Mouse (Mus musculus): ENCODE results near the gene Agpat1. TPM values are rescaled to one million over a fixed set of nuclear protein-coding genes. Genes with fewer than 3 reads are reported as not detected.

The Agpat1 gene
- total RNA-seq, 2 experiments from 2014 or later, result 61.5 to 63.2 TPM

DNA sequence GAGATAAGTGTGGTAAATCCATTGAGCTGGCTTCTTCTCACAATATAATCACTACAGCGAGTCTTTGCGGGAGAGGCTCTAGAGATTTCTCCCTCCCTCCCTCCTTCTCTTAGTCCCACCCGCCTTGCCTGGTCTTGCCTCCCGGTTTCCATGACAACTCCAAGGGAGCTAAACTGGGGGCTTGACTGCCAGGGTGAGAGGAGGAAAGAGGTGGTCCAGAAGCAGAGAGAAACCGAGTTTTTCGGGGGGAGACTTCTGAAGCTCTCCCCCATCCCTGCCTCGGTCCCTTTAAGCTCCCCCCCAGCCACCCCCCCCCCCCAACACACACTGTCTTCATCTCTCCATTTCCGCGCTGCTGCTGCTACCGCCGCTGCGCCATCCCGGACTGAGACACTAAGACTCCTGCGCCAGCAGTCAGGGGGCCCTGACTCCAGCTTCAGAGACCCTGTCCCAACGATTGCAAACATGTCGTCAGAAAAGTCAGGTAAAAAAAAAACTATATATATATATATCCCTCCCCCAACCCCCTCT lies 25.2 kb downstream of the Agpat1 start, which contains the start of gene Prrt1:
Gene Prrt1 (plus strand): TSS at position 313 of the 531 bp plus-strand sequence.
- intact Hi-C loops (cut with DNase I), result no loop called here
- DNase-seq, result no peak

DNA sequence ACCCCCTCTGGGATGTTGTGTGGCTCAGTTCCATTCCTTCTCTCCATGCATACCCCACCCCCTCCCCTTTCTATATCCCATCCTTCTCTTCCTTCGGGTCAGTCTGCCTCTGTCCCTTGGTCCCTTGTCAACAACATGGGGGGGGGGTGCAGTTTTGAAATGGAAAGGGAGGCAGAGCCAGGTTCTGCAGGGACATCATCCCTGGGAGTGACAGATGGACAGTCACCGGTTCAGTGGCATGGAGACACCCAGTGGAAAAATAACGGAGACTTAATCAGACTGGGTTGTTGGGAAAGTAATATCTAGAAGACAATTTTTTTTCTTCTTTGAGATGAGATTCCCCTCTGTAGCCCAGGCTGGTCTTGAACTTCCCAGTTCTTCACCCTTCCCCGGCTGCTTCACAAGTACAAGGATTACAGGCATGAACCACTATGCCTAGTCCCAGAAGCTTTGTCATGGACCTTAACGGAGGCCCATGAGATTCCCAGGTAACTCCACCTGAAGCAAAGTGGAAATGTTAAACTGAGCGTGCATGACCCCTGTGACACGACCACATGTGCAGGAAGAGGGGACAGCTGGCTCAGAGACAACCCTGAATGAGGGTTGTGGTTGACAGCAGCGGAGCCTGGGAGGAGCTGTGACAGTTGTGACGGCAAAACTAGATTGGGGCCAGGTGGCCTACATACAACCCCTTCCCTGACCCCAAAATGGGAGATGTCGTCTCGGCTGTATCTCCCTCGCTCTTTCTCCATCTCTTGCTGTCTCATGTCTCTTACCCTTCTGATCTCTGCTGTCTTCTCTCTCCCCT lies 25.9 kb downstream of the Agpat1 start:
- intact Hi-C loops (cut with DNase I), result no loop called here
- no peak for DNase-seq

DNA sequence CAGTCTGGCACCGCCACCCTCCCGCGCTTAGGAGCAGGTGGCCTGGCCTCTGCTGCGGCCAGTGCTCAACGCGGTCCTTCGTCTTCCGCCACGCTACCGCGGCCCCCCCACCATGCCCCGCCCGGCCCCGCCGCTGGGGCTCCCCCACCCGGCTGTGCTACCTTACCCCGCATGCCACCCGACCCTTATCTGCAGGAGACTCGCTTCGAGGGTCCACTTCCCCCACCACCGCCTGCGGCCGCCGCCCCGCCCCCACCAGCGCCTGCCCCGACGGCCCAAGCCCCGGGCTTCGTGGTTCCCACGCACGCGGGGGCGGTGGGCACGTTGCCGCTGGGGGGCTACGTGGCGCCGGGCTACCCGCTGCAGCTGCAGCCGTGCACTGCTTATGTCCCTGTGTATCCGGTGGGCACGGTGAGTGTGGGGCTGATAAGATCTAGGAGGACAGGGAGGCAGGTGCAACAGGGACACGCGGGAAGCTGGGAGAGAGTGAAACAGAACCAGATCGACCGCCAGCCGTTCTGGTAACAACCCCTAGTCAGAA lies 26.8 kb downstream of the Agpat1 start:
- intact Hi-C loops (cut with DNase I), result no loop called here
- no peak for DNase-seq

DNA sequence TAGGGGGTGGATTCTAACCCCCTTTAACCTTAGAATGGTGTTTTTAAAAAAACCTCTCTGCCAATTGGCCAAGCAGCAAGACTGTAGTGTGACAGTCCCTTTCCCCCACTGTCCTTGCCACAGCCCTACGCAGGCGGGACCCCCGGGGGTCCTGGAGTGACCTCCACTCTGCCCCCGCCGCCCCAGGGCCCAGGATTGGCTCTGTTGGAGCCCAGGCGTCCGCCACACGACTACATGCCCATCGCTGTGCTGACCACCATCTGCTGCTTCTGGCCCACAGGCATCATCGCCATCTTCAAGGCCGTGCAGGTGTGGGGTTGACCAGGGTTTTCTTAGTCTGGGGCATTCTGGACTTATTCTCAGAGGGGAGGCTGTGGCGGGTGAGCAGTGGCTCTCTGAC lies 27.6 kb downstream of the Agpat1 start:
- intact Hi-C loops (cut with DNase I), result no loop called here
- no peak for DNase-seq

DNA sequence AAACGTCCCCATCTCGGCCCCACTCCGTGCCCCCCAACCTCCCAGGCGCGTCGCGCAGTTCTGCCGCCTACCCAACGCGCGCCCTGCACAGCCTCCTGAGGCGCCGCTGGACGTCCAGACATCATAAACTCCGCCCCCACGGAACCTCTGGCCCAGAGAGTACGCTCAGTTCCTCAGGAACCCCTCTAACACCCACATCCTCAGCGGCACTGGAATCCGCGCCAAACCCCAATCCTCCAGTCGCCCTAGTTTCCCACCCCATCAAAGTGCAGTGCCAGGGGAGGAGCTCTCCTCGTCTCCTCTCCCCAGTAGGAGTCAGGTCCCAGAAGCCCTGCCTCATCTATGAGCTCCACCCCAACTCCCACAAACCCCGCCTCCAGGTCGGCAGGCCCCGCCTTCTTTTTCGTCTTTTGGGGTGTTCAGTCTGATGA lies 28.2 kb downstream of the Agpat1 start:
- peak; percentile 66 to 77 for DNase-seq
- intact Hi-C loops (cut with DNase I), result no loop called here

DNA sequence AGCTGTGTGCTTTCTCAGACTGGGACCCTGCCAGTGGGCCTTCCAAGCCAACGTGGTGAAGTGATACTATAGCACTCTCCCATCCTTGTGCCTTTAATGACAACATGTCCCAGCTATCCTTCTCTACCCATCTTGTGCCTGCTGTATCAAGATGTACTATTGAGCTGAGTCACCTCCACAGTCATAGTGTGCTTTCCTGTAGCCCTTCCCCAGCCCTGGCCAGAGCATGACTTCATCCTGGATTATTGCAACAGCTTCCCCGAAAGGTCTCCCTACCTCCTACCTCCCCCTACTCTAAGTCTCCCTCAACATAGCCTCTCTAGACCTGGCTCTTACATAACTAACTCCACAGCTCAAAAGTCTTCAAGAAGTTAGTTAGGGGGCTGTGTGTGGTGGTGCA lies 31.6 kb downstream of the Agpat1 start:
- DNase-seq, result no peak
- intact Hi-C loops (cut with DNase I), result no loop called here

DNA sequence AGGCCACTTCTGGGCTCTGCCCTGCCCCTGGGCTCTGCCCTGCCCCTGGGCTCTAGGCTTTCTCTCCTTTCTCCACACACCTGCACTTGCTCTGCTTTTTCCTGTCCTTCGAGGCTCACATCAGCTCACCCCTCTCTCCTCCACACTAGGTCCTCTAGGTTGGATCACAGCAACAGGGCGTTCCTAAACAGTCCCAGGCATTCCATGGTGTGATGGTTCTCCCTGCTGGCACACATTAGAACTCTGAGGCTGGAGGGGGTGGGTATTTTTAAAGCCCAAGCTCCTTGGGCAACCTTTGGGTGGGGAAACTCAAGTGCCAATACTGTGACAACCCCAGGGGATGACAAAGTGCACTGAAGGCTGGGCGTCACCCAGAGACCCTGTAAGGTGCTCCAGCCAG lies 33.4 kb downstream of the Agpat1 start:
- DNase-seq, result no peak
- intact Hi-C loops (cut with DNase I), result no loop called here

DNA sequence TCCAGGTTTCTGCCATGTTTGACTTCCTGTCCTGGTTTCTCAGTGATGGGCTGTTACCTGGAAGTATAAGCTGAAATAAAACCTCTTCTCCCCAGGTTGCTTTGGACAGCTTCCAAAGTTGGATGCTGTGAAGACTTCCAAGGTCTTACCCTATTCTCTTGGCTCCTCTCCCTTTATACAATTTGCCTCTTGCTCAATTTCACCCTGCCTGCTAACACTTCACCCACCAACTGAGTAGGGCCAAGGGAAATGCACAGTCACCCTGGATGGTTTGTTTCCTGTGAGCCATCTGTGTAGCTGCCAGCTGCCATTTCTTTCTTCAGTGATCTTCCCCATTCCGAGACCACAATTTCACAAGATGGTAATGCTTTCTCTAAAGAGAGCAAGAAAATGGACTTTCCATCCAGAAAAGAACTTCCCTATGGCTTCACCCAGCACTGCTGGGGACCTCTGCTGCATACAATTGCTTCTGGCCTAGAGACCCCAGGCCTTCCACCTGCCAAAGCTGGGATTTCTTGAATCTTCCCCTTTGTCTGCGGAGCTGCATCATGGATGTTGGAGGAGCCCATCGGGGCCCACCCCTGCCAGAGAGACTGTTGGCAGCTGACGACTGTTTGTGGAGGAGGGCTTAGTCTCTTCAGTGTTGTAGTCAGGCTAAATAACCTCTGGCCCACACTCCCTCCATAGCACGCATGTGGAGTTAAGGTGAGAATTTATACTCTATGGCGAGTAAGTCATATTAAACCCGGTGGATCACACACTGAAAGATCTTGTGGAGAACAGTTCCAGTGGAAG lies 35.6 kb downstream of the Agpat1 start:
- intact Hi-C loops (cut with DNase I), result loop anchor here (10.0 kb wide), 1 partner anchor 195 kb away; the partner anchor contains the start of genes Dxo and Stk19
- DNase-seq, result no peak

DNA sequence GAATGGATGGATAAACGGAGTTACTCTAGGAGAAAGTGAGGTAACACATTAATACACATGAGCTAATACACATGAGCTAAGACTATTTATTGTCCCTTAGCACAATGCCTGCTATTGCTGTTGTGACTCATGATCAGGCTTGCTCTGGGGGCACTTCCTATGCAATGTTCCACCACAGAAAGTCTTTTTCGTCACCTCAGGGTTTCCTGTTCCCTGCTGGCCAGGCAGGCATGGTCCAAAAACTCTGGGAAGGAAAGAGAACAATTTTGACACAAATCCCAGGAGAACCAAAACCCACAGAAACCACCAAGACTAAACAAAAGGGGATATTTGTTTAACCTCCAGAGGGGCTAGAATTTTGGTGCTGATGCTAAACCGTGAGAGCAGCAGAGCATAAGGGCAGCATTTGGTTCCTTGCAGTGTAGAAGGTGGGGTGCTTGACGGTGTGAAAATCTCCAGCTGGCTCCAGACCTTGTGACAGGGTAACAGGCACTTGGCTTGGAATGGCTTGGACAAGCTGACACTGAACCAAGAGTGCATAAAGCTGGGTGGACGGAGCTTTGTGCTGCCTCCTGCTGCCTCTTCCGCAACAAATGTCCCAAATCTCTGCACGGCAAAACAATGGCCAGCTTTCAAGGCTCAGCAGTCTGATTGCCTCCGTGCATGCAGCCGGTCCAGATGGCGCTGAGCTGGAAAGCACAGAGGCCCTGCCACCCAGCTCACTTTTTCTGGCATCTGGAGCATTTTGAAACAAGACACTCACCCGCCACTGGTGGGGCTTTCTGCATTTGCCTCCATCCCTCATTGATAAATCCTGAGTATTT lies 36.9 kb downstream of the Agpat1 start:
- intact Hi-C loops (cut with DNase I), result loop anchor here (10.0 kb wide), 1 partner anchor 194 kb away; the partner anchor contains the start of genes Dxo and Stk19
- no peak for DNase-seq

DNA sequence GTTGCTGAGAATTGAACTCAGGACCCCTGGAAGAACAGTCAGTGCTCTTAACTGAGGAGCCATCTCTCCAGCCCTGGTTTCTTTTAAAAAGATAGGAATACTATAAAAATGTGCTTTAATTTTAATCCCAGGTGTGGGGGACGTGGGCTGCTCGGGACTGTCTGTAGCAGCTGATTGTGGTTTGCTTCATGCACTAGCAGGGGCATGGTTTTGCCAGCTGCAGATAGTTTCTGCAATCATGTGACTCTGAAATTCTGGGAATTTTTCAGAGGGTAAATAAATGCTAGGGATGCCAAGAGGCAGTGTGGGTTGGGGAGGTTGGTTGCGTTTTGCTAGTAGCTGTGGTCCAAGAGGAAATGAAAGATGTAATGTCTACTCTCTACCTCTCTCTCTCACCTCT lies 37.9 kb downstream of the Agpat1 start:
- intact Hi-C loops (cut with DNase I), result loop anchor here (10.0 kb wide), 1 partner anchor 193 kb away; the partner anchor contains the start of genes Dxo and Stk19
- no peak for DNase-seq

DNA sequence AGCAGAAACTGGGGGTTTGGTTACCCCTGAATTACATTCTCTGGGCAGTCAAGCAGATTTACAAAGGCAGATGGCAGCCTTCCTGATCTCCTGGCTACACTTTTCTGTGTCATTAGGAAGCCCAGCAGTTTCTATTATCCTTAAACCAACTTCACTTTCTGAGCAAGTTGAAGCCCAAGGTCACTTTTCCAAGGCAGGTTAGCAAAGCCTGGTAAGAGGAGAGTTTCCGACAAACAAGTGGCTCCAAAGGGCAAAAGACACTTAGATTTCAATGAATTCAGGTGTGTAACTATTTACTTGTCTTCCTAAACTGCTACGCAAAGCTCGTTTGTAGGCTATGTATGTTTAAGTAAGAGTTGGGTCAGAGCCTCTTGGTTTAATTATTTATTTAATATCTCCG lies 39.3 kb downstream of the Agpat1 start:
- DNase-seq, result no peak
- intact Hi-C loops (cut with DNase I), result loop anchor here (10.0 kb wide), 1 partner anchor 191 kb away; the partner anchor contains the start of genes Dxo and Stk19

DNA sequence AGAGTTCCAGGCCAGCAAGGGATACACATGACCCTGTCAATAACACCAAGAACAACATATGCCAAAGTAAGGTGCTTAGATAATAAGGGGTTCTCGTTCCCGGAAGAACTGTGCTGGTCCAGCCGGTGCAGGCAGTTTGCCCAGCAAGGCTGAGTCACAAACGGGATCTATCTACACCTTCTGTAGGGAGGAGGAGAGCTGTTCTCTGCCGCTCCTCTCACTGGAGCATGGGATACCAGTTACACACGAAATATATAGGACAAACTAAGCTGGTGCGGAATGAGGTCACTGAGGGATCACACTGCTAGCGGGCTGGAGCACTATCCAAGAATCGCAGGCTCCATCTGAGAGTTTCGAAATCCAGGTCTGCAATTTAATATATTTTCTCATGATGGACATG lies 39.9 kb downstream of the Agpat1 start:
- intact Hi-C loops (cut with DNase I), result loop anchor here (10.0 kb wide), 1 partner anchor 191 kb away; the partner anchor contains the start of genes Dxo and Stk19
- DNase-seq, result no peak

DNA sequence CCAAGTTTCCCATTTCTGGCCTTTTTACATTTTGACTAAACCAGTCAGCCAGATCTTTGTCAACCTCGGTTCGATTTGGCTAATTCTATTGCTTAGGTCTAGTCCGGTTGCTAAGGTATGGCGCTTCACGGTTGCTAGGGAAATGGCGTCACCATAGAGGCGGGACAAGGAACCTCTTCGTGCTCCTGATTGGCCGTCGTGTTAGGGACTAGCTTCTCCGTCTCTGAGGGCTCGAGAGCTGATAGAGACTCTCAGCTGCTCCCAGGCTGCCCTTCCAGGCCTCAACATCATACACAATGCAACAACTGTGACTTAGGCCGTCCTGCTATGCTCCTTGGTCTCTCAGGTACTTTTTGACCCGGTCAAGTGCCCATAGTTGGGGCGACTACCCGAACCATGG lies 40.5 kb downstream of the Agpat1 start, which contains the start of gene Fkbpl:
Gene Fkbpl (plus strand): TSS at position 157 of the 400 bp plus-strand sequence.
- intact Hi-C loops (cut with DNase I), result loop anchor here (10.0 kb wide), 1 partner anchor 190 kb away; the partner anchor contains the start of genes Dxo and Stk19

DNA sequence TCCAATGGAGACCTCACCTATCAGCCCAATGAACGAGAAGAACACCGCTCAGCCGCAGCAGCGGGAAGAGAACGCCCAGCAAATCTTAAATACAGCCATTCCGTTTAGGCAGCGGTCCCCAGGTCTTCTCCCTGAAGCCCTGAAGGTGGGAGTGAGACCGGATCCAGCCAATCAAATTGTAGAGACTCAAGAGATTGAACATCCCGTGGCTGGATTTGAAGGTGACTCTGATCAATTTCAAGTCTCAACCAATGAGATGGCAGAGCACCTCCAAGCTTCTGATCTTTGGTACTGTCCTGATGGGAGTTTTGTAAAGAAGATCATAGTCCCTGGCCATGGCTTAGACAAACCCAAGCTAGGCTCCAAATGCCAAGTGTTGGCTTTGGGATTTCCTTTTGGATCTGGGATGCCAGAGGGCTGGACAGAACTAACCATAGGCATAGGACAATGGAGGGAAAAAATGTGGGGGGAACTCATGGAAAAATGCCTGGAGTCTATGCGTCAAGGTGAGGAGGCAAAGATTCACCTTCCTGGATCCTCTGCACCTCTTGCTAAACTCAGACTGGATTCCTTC lies 41.3 kb downstream of the Agpat1 start:
- DNase-seq, result no peak
- intact Hi-C loops (cut with DNase I), result loop anchor here (10.0 kb wide), 1 partner anchor 189 kb away; the partner anchor contains the start of genes Dxo and Stk19

More for the DNA sequence above, 40.5 kb downstream of the Agpat1 start, which contains the start of gene Fkbpl:
- DNase-seq, result peak; percentile 94 to 95

DNA sequence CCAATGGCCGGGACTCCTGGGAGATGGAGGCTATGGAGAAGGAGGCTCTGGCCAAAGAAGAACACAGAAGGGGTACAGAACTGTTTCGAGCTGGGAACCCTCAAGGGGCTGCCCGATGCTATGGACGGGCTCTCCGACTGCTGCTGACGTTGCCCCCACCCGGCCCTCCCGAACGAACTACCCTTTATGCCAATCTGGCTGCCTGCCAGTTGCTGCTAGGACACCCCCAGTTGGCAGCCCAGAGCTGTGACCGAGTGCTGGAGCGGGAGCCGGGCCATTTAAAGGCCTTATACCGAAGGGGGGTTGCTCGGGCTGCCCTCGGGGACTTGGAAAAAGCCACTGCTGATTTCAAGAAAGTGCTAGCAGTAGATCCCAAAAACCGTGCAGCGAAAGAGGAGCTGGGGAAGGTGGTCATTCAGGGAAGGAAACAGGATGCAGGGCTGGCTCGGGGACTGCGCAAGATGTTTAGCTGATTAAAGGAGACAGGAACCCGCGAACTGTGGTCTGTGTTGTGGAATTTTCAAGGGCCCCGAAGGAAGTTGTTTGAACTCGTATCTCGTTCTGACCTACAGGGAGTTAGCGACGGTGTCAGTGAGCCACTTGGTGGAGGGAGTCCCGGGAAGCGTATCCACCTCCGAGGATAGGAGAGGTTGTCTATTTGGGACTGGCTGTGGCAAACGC lies 41.9 kb downstream of the Agpat1 start:
- DNase-seq, result no peak
- intact Hi-C loops (cut with DNase I), result loop anchor here (10.0 kb wide), 1 partner anchor 189 kb away; the partner anchor contains the start of genes Dxo and Stk19

DNA sequence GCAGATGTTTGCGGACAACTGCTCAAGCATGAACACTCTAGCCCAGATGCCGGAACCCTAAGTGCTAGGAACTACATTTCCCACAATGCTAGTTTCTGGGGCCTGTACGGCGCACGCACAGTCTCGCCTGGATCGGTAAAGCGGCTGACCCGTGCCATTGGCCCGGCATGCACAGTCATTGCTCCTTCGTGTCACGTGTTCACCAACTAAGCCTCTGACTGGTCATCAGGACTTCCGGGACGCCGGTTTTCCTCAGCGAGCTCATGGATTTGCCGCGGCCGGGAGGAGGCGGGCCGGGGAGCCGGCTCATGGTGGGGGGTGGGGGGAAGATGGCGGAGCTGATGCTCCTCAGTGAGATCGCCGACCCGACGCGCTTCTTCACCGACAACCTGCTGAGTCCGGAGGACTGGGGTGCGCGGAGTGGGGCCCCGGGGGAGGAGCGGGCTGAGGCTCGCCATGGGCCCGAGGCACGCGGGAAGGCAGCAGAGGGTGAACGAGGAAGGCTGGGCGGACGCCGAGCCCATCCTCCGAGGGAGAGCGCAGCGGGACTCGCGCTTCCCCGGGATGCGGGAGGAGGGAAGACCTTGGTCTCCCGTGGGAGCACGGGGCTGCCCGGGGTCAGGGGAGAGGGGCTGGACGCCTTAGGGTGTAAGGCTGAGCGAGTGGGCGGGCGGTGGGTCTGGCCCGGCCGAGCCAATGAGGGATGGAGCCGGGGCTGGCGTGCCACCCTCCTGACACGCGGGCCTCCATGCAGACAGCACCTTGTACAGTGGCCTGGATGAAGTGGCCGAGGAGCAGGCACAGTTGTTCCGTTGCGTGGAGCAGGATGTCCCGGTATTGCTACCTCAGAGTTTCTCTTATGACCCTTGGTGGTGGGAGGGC lies 43.1 kb downstream of the Agpat1 start, which contains the start of gene Atf6b:
Gene Atf6b (plus strand): TSS at position 241 of the 882 bp plus-strand sequence.
- intact Hi-C loops (cut with DNase I), result loop anchor here (10.0 kb wide), 1 partner anchor 188 kb away; the partner anchor contains the start of genes Dxo and Stk19
- DNase-seq, result peak; percentile 85 to 92

Measured in gastrocnemius, postnatal 36 days (tissue).